Mouse (Mus musculus): ENCODE results near the gene Fyn. TPM values are rescaled to one million over a fixed set of nuclear protein-coding genes. Genes with fewer than 3 reads are reported as not detected.

Gene Fyn
- total RNA-seq, 2 experiments from 2014 or later = 46.6 to 48.6 TPM

- DNase-seq = no peak
These were observed 74.5 kb downstream of the Fyn start for GRCm38 (mm10) chr10:39443122-39443521.

- DNase-seq = no peak
These were observed 75.3 kb downstream of the Fyn start for GRCm38 (mm10) chr10:39443947-39444346.

GRCm38 (mm10) chr10:39445870-39446269, 77.2 kb downstream of the Fyn start:
- DNase-seq = no peak

GRCm38 (mm10) chr10:39446706-39447105, 78.1 kb downstream of the Fyn start:
- no peak for DNase-seq

DNA sequence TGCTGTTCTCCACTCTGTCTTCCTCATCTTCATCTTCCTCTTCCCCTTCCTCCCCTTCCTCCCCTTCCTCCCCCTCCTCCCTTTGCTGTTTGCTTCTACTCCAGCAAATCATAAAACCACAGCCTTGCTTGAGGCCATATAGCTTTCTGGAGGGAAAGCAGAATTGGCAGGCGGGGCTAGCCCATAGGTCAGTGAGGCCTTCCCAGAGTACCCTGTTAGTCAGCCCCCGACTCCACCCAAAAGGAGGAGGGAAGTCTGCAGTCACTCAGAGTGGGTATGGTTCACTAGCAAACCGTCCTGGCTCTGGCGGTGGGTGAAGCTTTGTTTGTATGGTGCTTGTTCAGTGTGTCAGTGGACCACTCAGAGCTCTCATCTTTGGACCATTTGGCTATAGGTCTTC, 80.5 kb downstream of the Fyn start:
- no peak for DNase-seq

DNA sequence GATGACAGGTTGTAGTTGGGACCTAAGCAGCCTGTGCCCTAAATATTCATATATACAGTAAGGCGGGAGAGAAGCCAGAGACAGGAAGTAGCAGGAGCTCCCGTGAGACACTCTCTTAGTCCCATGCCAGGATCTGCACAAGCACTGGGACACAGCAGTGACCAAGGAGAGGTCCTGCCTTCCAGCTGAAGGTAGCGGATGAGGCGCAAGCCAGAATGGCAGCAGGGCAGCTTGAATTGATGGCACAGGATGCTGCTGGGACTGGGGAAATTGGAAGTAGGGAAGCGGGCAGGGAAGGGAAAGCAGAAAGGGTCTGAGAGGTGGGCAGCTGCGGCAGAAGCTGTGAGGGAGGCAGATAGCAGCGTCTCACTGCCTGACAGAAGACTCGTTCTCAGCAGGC, 81.7 kb downstream of the Fyn start:
- no peak for DNase-seq

DNA sequence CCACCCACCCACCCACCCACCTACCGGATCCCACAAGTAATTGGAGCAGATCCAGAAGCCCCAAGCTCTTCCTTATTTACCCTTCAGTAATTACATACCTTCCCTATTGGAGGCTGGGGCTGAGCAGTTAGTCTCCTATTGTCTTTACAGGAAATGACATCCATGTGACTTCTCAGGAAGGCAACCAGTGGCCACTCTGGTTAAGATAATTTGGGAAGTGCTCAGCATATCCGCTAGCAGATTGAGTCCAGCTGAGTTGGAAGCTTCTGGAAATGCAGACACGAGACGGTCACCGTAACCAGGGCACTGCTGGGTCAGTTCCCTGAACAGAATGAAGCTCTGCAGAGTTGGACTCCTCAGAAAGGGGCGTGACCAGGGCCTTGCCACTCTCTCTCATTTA, 82.4 kb downstream of the Fyn start:
- no peak for DNase-seq

GRCm38 (mm10) chr10:39451918-39452624, 83.4 kb downstream of the Fyn start:
- no peak for DNase-seq

DNA sequence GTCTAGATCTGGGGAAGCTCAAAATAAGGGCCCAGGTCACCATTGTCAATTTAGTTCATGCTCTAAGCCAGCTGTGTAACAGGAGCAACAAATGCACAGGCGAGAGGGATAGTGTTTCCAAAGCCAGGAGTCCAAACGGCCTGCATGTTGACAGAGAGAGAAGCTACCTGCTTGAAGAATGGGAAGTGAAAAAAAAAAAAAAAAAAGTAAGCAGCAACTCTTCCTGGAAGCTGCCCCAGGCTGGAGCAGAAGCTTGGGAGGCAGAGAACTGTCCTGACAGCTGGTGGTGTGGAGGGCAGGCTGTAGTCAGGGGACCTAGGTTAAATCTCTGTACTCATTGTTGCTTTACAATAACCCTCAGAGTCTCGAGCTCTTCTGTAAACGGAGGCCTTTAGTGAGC, 86.7 kb downstream of the Fyn start:
- DNase-seq = no peak

DNA sequence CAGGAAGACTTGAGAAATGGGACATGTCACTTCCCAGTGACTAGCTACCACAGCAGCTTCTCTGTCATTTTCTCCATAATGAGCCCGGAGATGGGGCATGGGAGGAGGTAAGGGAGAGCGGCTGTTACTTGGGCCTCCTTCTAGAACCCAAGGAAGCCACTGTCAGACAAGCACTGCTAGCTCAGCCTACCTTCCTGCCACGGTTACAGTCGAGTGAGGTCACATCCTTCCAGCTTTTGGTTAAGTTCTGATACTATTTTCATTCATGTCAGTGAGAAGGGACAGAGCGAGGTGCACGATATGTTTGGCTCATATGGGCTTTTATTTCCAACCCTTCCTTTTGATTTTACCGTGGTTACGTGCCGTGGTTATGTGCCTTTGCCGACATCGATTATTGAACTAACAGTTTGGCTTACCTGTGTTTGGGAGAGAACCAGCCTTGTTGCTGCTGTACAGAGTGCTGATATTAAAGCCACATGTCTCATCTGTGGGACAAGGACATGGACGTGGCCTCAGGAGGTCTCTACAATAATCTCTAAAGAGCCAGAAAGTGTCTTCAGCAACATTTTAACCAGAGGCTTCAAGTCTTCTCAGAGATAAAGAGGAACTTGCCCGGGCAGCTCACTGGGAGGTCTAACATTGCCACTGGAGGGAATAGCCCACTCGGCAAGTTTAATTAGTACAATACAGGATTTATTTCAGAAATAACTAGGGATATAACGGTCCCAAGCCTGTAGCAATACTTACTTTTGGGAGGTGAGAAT, 87.4 kb downstream of the Fyn start:
- DNase-seq = no peak

- DNase-seq = no peak
These were observed 88.1 kb downstream of the Fyn start for GRCm38 (mm10) chr10:39456776-39457175.

- DNase-seq = no peak
These were observed 88.6 kb downstream of the Fyn start for GRCm38 (mm10) chr10:39457281-39457680.

GRCm38 (mm10) chr10:39458766-39459699, 90.4 kb downstream of the Fyn start:
- DNase-seq = peak; percentile 58

GRCm38 (mm10) chr10:39460621-39461020, 92.0 kb downstream of the Fyn start:
- no peak for DNase-seq

GRCm38 (mm10) chr10:39461909-39462308, 93.3 kb downstream of the Fyn start:
- DNase-seq = no peak

- DNase-seq = no peak
These were observed 94.1 kb downstream of the Fyn start for GRCm38 (mm10) chr10:39462711-39463110.

DNA sequence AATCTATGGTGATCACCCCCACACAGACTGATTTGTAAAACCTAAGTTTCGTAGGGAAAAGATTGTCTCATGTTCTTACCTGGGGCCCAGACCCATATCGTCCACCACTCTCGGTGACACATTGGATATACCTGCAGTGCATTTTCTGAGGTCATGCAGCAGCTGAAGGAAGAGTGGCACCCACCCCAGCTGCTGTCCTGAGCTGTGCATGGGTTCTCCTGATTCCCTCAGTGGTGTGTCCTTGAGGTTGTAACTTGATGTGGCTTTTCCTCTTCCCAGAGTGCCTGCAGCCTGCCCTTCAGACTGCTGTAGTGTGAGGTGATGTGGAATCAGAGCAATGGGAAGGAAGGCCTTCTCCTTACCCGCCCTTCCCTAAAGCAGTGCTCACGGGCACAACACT, 95.7 kb downstream of the Fyn start:
- no peak for DNase-seq

- DNase-seq = peak; percentile 70
These were observed 98.7 kb downstream of the Fyn start for GRCm38 (mm10) chr10:39467317-39467716.

DNA sequence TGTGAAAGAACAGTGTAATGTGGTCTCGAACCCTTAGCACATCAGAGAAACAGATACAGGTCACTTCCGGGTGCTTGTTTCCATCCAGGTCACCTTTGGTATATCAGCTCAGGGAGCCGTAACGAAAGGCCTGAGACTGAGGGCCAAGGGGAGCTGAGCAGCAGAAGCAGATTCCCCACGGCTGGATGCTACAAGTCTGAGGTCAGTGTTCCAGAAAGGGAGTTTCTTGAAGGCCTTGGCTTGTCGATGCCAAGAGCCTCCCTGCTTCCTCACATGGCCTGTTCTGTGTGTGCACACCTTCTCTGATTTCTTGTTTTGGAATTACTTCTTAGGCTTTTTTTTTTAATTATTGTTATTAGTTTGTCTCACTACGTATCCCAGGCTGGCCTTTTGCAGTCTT, 99.2 kb downstream of the Fyn start:
- no peak for DNase-seq

DNA sequence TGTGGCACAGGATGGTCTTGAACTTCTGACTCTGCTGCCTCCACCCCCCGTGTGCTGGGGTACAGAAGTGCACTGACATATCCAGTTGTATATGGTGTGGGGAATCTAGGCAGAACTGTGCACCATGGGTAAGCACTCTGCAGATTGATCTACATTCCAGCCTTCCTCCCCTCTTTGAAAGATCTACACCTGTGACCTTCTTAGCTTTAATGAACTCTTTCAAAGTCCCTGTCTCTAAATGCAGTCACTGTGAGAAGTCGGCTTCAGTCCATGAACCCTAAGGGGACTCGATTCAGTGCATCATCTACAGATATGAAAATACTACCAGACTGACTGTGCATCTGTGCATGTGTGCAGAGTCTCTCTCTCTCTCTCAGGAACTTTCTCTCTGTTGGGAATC, 99.9 kb downstream of the Fyn start:
- no peak for DNase-seq

DNA sequence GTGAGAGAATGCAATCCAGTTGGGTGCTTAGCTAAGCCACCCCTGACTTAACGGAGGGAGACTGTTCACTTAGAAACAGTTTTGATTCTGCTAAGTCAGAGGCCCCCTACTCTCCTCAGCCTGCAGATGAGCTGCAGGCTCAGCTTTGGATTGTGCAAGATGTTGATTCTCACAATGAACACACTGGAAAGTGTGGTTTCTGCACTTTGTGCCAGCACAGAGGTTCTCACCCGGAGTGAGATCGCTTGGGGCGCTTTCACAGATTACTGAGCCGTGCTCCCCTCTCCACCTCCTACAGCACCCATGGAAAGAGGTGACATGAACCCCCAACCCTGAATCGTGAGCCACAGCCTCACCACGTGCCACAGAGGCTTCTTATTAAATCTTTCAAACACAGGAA, 100.7 kb downstream of the Fyn start:
- DNase-seq = no peak

DNA sequence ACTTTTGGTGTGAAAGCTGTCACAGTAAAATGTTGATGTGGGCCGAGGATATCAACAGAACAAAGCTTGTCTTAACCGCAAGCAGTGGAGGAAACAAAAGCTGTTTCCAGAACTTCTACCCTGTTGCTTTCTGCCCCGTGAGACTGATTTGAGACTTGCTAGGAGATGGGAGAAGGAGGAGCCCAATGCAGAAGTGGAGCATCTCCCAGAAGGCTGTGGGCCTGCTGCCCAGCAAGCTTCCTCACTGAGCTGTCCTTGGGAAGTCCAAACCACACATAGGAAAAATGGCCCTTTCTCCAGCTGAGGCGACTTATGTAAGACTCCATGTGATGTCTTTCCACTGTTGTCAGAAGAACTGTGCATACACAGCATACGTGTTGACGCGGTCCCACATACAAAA, 101.7 kb downstream of the Fyn start:
- DNase-seq = peak; percentile 55

Measured in adrenal gland, postnatal 10 days (tissue).